Mouse (Mus musculus) heart, adult 9 months (tissue): ENCODE results near the gene Gspt1.
"Not testable (repeated sequence)": the region's sequence is repeated elsewhere in the genome, so short reads cannot be mapped to it uniquely, and the experiment has no call there.

ENCODE experiments used
- DNase-seq, 2 experiments: peaks; one replicate each; pipeline ENCODE4 v3.0.0; 2022; ENCODE audit warnings: low spot score in 2 of 2

Gspt1 gene

DNA sequence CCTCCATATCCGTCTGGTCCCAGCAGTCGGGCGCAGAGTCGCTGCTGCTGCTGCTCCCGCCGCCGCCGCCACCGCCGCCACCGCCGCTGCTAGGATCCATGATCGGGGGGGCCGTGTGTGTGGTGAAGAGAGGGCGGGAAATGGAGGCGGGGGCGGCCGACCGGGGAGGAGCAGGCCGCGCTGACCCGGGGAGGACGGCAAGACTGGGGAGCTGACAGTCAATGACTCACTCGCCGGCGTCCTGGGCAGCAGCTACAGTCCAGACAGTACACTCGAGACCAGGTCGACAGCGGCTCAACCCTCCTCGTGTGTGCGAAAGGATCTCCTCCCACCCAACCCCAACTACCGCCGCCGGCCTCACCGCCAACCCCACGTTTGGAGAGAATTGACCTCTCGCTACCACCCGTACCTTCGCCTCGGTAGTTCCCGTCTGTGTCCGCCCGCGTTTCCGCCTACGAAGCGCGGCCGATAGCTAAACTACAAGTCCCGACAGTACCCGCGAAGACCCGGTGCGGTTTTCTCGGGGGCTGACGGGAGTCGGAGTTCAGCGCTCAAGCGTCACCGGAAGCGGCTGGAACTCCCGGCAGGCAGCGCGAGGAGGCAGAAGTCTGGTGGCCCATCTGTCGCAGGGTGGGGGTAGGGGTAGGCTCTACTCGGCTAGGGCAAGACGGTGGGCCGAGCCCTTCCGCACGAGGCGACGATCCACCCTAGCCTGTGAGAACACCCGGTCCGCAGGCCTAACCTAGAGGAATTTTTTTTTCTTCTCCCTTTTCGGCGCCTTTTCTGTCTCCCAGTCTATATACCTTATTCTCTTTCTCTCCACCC, at the start of gene Gspt1:
Gene Gspt1 (minus strand): TSS at position 428 of the 825 bp plus-strand sequence.
- peak; percentile 99 for DNase-seq

DNA sequence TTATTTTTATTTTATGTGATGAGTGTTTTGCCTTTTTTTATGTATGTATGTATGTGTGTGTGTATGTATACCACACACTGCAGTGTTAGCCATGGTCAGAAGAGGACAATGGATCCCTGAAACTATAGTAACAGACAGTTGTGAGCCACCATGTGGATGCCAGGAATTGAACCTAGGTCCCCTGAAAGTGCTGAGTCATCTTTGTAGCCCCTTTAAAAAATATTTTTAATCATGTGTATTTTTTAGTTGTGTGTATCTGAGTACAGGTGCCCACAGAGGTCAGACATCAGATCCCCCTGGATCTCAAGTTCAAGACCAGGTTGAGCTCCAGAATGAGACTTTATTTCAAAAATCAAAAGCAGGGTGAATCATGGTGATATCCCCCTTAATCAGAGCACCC, 49.6 kb upstream of the Gspt1 start:
- DNase-seq: no peak

DNA sequence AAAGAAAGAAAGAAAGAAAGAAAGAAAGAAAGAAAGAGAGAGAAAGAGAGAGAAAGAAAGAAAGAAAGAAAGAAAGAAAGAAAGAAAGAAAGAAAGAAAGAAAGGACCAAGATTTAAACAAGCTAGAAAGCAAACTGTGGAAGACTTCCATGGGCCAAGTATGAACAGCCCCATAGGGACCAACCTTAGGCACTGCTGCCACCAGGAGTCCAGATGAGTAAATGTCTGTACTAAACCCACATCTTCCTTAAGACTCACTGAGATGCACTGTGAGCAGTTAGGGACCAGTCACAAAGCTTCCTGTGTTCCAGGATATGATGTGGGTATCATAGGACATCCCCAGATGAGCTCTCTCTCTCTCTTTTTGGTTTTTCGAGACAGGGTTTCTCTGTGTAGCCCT, 43.6 kb upstream of the Gspt1 start:
- DNase-seq: not testable (repeated sequence)

DNA sequence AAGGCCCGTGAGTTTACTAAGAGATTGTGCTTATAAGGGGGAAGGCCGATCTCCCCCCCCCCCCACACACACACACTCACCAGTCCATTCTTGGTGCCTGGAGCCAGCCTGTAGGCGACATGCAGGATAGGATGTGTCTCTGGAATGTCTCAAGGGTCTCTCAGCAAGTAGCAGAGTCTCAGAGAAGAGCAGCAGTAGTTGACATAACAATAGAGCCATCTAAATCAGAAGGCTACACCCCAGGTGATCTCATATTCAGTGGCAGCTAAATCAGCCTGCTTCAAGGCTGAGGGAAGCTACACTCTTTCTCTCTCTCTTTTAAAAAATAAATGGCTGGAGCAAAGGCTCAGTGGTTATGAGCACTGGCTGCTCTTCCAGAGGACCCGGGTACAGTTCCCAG, 41.5 kb upstream of the Gspt1 start:
- not testable (repeated sequence) for DNase-seq

DNA sequence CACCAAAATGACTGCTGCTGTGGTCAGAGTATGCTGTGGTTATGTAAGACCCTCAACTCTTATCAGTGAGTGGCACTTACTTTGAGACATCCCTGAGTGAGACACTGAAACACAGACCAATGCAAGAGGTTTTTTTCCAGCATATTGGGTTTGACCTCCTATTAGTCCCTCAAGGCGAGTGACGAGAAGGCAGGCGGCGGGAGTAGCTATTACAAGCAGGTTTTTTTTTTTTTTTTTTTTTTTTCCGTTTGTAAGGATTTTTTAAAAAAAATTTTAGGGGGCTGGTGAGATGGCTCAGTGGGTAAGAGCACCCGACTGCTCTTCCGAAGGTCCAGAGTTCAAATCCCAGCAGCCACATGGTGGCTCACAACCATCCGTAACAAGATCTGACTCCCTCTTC, 34.7 kb upstream of the Gspt1 start:
- DNase-seq: not testable (repeated sequence)

DNA sequence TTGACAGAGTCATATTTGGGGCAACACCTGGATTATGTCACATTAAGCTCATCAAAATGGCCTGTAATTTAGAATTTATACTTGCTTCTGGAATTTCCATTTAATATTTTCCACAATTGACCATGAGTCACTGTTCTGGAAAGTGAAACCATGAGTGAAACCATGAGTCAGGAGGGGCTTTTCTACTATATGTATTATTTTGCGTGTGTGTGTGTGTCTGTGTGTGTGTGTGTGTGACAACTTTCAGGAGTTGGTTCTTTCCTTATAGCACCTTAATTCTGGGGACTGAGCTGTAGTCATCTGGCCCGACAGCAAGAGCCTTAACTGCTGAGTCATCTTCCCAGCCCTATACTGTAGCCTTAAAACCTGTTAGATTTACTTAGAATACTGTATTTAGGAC, 31.8 kb upstream of the Gspt1 start:
- no peak for DNase-seq

DNA sequence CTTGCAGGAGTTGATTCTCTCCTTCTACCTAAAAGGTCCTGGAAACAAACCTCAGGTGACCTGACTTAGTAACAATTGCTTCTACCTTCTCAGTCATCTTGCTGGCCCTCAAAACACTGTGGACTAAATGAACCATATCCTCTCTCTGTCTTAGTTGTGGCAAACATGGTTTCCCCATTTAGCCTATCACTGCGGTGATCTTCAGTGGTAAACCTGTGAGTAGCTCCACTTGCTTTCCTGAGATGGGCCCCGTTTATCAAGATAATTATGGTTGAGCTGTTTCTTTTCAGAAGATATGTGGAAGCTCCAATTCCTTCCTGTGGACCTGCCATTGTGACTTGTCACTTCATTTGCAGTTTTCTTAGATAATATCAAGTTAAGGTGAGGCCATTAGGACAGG, 30.8 kb upstream of the Gspt1 start:
- DNase-seq: no peak

DNA sequence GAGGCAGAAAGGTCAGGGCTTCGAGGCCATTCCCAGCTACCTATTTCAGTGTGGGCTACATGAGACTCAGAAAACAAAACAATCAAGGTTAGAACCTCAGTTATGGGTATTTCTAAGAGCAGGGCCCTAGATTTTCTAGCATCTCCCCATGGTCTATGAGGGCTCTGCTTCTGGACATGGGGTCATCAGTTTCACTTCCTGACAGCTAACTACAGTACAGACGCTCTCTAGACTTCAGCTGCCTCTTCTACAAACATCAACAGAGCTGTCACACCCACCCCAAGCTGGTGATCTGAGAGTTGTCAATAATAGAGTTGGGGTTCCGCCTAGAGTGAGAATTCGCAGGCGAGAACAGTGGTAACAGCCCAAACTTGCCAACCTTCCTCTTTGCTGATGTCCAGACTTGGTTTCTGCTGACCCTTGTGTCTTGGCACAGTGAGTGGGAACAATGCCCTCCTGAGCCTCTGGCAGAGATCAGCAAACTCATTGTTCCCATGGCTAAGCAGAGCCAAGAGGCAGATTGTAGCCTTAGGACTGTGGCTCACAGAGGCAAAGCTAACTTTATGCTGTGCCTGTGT, 28.6 kb upstream of the Gspt1 start:
- peak; percentile 5 to 33 for DNase-seq

DNA sequence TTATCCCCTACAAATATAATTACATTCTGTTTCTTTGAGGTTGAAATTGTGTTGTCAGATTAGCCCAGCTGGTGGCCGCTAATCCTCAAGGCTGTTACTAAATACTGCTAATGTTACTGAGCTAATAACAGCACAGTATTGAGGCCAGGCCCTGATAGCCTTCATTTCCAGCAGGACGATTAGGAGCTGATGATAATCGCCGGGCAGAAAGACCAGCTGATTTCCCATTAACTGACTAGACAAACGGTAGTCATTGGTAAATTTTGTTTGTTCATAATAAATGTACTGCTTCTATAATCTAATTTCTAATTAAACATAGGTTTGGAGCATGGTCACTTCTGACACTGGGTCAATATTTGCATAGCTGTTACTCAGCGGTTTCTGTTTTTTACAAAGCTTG, 24.7 kb upstream of the Gspt1 start:
- no peak for DNase-seq

DNA sequence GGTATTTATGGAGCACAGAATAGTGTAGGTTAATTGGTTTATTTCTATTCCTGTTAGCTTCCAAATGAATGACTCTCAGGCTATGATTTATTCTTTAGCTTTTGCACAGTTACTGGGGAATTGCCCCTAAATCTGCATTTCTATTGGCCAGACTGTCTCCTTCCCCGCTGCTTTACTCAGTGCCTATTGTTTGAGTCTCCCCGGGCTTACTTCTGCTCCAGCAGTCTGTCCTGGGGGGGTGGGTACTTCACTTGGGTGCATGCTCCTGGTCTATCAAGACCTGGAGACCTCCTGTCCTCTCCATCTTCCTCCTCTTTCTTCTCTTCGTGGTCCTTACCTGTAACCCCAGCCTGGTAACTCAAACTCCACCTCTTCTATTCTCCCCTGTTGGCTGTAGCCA, 22.8 kb upstream of the Gspt1 start:
- no peak for DNase-seq

DNA sequence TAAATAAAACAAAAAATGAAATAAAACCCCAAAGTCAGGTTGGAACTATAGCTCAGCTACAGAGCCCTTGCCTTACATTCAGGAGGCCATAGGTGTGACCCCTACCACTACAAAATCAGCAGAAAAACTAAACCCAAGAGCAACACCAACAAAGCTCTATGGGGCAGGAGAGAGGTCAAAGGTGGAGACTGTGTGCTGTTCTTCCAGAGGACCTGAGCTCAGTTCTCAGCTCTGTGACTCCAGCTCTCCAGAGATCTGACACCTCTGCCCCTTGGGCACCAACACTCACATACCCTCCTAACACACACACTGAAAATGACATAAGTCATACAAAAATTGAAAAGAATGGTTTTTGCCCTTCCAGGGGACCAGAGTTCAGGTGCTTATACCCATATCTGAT, 16.9 kb upstream of the Gspt1 start:
- no peak for DNase-seq

DNA sequence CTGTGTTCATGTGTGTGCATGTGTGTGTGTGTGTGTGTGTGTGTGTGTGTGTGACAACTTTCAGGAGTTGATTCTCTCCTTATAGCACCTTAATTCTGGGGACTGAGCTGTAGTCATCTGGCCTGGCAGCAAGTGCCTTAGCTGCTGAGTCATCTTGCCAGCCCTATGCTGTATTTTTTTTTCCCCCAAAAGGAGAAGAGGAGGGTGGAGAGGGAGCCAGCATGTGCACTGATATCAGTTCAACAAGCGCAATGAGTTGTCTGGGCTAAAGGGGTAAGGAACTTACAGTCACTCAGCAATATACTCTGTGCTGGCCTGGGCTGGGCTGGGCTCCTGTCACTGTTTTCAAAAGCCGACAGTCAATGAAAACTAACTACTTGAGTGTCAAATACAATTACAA, 16.5 kb upstream of the Gspt1 start:
- no peak for DNase-seq

DNA sequence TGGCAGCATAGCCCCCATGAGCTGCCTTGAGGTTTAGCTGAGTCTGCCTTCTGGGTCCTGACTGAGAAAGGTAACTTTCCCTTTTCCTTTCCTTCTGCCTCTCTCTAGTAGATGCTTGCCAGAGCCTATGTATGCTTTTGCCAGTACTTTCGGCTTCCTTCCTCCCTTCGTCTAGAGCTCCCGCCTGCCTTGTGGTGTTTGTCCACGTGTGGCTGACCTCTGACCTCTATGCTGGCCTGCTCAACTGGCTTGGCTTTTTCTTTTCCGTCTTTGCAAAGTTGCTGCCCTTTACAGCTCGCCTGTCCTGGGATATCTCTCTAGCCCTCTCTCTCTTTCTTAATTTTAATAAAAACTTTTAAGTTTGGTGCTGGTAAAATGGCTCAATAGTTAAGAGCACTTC, 15.7 kb upstream of the Gspt1 start:
- DNase-seq: no peak

DNA sequence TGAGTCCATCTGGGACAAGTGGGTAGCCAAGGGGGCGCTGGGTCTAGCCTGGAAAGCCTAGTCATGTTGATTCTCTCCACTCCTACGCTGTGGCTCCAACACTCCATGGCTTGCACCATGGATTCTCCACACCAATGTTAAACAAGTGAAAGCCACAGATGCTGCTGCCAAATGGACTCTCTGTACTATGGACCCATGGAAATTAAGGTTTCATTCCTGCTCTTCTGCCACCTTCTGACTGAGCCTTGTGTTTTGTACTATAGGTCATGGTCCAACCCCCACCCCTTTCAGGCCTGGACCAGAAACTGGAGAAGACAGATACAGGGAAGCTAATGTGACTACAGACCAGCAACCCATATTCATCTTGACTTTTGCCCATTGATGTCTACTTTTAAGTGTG, 12.4 kb upstream of the Gspt1 start:
- no peak for DNase-seq

DNA sequence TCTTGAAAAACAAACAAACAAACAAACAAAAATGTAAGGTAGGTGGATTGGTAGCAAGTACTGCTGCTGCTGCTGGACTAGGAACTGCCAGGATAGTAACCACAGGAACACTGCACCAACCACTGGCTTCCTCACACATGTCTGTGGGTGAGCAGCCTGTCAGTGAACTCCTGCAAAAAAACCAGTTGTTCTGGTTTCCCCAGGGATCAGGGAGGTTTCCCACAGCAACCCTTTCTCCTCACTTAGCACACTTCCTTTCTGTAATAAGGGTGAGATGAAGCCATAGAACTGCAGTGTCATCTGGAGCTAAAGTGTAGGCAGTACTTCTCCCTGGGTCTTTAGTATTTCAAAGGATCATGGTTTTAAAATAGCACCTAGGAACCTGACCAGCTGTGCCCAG, 9.1 kb upstream of the Gspt1 start:
- no peak for DNase-seq

DNA sequence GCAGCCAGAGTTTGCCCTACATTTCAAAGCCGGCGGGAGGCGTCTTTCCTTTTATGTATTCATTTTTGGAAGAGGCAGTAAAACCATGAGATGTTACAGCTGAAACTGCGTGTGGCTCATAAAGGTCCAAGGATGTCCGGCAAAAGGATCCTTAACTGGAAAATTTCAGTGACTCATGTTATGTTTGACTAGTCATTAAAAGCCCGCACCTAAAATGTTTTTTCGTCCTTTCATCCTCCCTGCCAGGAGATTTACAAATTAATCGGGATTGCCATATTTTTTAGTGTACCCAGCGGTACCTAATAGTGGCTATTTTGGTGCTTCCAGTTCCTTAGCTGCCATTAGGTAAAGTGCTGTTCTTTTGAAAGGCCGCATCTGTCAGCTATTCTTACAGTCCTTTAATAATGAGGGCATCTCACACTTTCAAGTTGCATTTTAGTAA, 619 bp upstream of the Gspt1 start:
- DNase-seq: no peak

DNA sequence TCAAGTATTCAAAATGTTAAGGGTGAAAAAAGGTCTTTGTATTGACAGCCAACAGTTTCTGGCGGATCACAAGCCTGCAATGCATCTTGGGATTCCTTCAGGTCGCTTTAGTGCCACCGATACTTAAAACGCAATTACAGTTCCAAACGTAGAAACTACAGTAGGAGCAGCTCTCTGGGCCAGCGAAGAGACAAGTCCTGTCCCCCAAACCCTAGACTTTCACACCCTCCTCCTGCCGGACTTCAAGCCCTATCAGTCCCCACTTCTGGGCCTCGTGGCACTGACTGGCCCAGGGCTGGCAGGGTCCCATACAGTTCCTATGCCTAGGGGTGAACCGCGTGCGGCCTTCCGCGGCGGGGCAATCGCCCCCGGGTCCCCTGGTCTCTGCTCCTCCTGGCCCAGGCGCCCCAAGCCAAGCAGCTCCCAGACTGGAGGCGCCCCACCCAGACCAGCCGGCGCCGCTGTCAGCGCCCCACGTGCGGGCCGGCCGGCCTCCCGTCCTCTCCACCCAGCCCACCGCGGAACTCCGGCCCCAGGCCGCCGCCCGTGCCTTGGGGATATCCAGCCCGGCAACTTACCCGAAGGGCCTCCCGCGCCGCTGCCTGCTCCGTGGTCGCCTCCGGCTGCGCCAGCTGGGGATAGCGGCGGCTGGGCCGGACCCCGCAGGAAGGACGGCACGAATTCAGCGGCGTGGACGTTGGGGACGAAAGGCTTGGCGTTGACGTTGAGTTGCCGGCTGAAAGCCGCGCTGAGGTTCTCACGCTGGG, 877 bp downstream of the Gspt1 start:
- peak; percentile 41 to 51 for DNase-seq

DNA sequence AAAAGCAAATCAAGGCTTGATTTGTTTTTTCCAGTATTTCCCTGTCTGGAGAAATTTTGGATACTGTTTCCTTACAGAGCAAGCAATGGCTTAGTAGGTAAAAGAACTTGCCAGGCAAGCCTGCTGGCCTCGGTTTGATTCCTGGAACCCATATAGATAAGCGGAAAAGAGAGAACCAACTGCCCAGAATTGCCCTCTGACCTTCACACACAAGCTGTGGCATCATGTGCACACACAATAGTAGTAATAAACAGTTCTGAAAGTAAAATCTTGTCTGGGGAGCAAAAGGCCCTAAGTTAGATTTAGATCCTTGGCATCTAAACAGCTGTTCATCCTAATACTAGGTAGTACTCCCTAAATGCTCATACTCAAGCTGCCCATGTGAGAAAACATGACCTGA, 6.3 kb downstream of the Gspt1 start:
- DNase-seq: no peak

DNA sequence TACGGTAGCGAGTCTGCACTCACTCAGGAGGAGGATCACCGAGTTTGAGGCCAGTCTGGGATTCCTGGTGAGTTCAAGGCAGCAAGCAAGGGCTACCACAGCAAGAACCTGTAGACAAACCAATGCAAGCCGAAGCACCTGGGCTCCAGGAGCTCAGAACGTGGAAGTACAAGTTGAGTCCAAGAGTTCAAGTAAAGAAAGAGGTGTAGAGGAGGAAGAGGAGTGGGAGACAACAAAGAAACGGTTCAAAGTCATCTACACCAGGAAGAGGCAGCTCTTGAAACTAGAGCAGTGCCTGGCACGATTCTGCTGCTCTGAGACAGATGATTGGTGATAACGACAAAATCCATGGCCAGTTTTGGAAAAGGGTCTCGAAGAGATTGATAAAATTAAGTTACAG, 8.4 kb downstream of the Gspt1 start:
- no peak for DNase-seq

DNA sequence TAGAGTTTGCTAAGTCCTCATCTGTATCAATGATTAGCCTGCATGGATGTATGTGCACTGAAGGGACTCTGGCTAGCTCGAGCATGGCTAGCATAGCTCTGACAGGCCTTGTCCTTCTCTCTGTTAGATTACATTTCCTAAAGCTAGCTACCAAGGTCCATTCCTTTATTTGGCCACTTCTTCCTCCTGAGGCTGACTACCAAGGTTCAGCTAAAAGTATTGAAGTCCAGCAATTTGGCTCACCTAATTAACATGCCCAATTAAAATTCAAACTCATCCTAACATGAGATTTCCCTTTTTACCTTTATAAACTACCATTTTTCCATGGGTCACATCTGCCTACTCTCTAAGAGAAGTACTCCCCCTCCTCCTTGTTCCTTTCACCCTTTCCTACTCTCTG, 11.7 kb downstream of the Gspt1 start:
- DNase-seq: no peak

DNA sequence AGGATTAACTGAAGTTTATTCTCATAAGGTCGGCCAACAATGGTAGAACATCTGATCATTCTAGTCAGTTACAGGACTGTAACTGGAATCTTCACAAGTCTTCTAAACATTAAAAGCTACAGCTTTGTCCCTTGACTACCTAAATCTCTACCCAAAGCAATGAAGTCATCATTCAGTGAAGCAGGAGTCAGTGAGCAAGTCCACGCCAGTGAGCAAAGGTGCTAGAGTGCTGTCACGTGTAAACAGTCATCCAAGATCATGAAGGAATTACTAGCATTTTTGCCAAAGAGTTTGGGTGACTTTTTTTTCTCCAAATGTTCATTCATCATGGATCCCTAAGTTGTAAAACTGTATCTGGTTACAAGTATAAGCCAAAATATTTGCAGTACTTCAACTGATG, 36.3 kb downstream of the Gspt1 start:
- no peak for DNase-seq

DNA sequence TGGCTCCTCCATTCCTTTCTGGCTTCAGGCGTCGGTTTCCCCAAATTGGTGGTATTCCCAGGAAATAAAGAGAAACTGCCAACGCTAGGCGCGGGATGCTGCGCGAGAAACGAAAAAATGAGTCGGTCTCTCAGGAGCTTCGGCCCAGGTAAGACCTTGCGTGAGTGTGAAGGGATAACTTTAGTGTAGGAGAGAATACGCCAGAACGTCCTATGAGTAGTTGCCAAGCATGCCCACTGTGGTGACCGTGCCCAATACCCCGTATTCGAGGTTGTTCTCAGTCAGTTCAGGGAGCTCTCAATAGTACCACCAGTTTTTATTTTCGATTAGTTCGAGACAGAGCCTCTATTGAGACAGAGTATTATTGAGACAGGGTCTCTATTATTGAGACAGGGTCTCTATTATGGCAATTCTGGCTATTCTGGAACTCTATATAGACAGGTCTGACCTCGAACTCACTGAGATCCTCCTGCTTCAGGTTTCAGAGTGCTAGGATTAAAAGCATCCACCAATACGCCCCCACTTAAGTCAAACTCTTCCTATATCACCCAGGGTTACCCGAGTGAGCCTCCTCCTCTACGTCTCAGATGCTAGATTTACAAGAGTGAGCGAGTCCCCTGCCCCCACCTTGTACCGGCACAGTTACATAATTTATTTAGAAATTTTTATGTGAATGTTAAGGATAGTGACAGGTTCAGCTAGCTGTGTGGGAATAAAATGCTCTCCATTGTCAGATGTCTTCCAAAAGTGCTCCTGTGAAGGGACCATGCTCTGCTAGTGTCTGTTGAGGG, 50.3 kb downstream of the Gspt1 start:
- no peak for DNase-seq
